Mouse (Mus musculus) layer of hippocampus, postnatal 10 days (tissue): ENCODE data around the gene Irgm2. TPM values are rescaled to one million over a fixed set of nuclear protein-coding genes. Genes with fewer than 3 reads are reported as not detected.
"Not testable (repeated sequence)": the region's sequence is repeated elsewhere in the genome, so short reads cannot be mapped to it uniquely, and the experiment has no call there.

ENCODE experiments used
- DNase-seq, 2 experiments: peaks; one replicate each; pipeline ENCODE4 v3.0.0; 2021; ENCODE audit warnings: low spot score in 2 of 2
- total RNA-seq, 2 experiments: library from RNA; stranded (reverse); gene quantifications; 2 replicates each; pipeline ENCODE4 v1.2.3; 2021

The Irgm2 gene
- total RNA-seq, 2 experiments from 2014 or later: 1.2 to 1.6 TPM

DNA sequence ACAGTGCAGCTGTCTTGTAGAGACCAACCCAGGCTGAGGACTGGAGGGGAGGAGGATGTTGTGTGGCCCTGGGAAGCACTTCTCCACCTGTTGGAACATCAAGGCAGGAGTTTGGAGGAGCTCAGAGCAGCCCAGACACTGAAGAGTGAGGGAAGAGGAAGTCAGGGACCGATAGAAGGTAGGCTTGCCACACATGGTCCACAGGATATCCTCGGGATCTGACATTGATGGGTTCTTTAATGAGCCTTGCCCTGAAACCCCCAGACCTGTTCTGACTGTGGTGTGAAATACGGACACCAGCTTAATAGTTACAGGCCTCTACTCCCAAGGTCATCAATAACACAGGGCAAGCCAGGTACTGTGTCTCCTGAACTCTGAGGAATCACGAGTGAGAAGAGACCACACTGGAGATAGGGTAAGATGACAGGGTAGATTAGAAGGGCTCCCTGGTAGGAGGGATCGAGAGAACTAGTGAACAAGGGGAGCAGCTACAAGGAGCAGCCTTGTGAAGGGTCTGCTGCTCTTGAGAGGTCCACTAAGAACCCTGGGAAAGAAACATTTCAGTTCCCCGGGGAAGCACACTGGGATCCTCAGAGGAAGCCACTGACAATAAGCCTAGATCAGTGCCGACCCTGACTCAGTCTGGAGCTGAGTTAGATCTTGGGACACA lies 14.4 kb downstream of the Irgm2 start:
- DNase-seq: no peak

DNA sequence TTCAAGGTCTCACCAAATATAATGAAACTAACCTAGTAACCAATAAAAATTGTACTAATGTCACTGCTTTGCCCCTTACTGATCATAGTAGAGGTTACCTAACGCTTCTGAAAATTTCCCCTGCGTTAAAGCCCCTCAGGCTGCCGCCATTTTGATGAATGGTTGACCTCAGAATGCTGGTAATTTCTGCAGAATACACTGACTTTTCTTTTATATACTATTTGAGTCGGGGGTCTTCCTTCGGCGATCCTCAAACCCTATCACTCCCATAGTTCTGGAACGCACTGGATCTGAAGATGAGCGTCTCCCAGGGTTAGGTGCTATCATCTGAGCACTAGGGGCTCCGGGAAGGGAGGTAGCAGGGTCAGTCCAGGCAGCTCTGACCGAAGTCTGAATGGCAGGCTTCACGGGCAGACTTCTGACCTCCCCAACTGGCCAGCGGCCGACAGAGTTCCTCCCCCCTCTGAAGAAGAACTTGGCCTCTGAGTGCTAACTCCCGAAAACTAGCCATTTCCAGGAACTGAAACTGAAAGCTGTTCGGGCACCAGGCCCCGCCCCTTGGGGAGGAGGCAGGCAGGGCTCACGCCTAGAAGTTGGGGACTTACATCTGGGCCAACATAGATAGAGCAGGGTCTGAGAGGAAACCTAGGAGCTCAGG lies 15.1 kb downstream of the Irgm2 start:
- DNase-seq: peak; percentile 46 to 59

DNA sequence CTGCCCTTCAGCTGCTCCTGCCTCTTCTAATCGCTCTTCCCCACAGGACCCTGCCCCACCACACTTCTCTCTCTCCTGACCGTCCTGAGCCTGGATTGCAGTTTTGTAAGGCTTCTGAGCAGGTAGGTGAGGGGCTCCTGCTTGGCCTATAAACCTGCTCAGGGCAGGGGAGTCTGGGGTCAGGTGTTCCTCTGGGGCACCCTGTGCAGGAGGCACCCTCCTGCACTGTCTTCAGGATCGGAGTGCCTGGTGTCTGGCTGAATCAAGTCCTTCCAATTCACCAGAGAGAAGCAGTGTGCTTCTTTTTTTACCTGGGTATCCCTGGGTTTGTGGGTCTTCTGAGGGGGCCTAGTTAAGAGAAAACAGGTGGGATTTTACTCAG lies 15.6 kb downstream of the Irgm2 start:
- DNase-seq: not testable (repeated sequence)

DNA sequence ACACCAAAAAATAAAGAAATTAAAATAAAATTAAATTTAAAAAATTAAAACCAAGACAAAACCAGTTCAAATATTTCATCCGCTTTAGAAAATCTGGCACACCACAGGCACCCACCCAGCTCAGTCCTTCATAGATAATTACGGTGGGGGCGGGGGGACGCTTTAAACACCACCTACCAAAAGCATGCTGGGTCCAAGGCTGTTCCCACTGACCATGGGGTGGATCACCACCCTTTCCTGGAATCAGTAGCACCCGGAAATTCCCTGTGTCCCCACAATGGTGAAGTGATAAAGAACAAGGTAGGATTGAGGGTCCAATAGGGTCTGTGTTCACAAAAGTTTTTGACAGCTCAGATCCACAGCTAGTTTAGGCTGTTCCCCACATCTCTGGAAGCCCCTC lies 16.4 kb downstream of the Irgm2 start:
- DNase-seq: no peak

DNA sequence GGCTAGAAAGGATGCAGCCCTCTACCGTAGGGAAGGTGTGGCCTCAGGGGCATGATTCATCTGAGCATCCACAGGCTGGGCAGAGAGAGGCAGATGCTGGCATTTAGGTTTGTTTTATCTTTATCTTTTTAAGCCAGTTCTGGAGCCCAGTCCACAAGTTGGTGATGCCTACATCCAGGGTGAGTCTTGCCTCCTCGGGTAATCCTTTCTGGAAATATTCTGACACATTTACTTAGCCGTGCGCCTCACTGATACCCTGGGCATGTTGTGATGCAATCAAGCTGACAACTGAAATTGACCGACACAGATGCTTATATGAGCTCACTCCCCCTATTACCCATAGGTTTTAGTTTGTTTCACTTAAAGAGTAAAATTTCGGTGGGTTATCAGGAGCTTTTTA lies 17.4 kb downstream of the Irgm2 start:
- DNase-seq: no peak

DNA sequence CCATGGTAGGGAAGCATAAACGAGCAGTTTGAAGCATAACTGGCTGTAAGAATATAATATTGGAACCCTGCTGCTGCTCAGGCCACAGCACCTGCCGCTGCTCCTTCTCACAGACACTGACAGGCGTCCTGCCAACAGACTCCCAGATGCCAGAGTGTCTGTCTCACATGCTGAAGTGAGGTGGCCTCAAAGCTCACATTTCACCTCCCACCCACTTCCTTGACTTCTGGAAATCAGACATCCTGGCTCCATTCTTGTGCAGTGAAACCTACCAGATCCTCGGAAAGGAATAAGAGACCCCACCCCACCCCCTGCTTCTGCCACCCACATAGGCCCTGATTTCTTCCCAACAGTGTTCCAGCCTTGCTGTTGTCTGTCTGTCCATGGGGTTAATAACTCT lies 24.3 kb downstream of the Irgm2 start:
- DNase-seq: peak in 1 of 2 experiments; percentile 19

DNA sequence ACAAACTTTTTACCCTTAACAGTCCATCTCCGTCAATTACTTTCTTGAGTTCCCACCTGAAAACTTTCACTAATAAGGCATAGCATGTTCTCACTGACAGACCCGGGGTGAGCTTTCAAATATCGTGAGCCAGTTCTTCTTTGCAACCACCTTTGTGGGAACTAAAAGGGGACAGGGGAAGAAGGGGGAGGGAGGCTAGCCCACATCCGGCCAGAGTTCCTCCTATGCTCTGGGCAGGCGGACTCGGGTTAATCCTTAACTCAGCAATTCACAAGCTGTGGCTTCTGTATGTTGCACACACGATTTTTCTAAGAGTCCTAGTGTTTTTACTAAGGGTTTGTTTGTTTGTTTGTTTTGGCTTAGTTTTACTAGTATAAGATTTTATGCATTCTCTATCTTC lies 24.9 kb downstream of the Irgm2 start:
- no peak for DNase-seq

DNA sequence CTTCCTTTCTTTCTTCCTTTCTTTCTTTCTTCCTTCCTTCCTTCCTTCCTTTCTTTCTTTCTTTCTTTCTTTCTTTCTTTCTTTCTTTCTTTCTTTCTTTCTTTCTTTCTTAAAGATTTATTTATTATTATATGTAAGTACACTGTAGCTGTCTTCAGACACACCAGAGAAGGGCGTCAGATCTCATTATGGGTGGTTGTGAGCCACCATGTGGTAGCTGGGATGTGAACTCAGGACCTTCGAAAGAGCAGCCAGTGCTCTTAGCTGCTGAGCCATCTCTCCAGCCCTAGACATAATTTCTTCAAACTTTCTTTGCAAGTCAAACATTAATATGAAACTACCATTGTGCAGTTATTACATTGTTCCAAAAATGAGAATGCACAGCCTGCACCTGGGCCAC lies 25.5 kb downstream of the Irgm2 start:
- not testable (repeated sequence) for DNase-seq

DNA sequence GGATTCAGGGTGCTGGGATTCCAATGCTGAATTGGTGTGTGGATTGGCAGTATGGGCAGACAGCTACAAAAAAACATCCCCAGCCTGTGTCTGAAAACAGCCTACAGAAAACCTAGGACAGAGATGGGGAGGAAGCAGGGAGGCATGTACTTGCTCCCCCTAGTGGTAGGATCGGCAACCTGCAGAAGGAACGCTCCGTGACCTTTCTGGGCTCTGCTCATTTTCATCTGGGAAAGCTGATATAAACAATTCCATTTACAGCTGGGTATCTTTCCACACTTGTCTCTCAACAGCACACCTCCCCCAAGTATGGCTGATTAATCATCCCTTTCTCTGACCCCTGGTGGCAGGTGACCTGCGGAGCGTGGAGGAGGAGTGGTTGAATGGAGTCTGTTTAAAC lies 26.2 kb downstream of the Irgm2 start:
- peak; percentile 57 to 70 for DNase-seq

DNA sequence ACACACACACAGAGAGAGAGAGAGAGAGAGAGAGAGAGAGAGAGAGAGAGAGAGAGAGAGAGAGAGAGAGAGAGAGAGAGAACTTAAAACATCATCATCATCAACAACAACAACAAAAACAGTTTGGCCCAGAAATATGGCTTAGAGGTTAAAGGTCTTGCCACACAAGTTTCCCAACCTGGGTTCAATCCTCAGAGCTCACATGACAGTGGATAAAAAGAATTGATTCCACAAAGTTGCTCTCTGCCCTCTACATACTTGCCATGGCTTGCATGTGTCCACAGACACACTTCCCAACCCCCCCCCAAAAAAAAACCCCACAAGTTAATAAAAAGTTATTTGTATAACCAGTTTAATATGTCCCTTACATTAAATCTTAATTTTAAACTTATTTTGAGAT lies 27.0 kb downstream of the Irgm2 start:
- no peak for DNase-seq

DNA sequence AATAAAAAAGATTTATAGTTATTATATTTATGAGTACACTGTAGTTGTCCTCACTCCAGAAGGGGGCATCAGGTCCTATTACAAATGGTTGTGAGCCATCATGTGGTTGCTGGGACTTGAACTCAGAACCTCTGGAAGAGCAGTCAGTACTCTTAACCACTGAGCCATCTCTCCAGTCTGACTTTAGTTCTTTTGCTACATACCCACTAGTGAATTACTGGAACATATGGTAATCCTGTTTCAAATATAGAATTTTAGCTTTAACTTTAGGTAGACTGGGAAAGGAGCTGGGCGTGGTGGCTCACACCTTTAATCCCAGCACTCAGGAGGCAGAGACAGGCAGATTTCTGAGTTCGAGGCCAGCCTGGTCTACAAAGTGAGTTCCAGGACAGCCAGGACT lies 28.6 kb downstream of the Irgm2 start:
- not testable (repeated sequence) for DNase-seq

DNA sequence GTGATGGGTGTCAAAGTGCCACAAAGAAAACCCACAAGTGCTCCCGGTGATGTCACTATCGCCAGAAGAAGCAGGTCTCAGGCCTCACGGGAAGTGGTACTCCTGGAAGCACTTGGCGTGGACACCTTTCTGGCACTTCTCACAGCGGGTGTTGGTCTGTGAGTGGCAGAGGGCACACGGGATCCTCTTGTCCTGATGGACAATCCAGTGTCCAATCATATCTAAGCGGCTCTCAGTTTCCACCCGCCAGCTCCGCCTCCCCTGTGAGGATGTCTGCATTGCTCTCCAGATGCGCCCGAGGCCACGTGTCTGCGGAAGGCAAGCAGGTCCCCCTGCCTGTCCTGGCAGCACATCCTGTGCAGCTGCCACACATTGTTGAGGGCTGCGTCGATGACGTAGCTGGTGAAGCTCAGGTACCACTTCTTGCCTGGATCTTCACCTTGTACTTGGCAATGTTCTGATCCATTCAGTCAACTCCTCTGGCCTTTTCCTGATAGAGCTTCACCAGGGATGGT lies 31.0 kb downstream of the Irgm2 start:
- no peak for DNase-seq

DNA sequence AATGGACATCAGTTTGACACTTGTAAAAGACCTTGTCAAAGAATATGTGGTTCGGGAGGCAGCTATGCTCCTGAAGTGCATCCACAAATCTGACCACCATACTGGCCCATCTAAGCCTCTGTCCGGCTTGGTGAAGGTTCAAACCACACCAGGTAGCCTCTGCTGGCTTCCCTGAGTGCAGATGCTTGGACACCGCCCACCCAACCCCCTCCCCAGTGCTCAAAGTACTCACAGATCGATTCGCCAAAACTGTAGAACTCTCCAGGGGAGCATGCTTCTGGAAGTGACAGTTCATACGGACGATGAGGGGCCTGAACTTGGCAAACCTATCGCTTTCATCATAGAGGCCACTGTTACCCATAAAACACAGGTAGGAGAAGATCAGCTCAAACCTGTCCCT lies 31.7 kb downstream of the Irgm2 start:
- DNase-seq: no peak

DNA sequence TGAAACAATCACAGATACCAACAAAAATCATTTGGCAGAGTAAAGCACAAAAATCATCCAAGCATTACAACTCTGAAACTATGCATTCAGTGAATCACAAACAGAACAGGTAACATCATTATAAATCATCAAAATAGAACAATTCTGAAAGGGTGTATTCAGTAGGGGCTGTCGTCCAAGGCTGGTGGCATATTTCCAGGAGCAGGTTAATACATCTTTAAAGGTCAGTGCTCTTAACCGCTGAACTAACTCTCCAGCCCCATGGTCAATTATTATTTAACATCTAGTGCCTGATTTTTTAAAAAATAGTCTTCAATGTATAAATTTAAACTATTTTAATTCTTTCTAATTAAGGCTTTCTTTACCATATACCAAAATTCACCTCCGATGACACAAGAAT lies 35.1 kb downstream of the Irgm2 start:
- DNase-seq: not testable (repeated sequence)

DNA sequence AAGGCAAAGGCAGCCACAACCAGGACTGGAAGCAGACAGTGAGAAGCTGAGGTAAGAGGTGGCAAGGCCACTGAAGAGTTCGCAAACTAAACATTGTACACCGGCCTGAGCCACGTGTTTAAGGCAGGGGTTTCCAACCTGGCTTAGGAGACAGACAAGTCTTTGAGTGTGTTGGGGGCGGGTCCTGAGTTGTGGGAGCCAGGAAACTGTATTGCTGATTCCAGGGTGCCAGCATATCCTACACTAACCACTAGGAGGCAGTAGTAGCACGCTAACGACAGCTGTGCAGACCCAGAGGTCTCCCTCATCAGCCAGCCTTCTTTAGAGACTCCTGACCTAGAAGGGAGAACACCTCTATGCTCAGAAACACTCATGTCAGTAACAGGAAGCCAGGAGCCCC lies 35.7 kb downstream of the Irgm2 start:
- no peak for DNase-seq

DNA sequence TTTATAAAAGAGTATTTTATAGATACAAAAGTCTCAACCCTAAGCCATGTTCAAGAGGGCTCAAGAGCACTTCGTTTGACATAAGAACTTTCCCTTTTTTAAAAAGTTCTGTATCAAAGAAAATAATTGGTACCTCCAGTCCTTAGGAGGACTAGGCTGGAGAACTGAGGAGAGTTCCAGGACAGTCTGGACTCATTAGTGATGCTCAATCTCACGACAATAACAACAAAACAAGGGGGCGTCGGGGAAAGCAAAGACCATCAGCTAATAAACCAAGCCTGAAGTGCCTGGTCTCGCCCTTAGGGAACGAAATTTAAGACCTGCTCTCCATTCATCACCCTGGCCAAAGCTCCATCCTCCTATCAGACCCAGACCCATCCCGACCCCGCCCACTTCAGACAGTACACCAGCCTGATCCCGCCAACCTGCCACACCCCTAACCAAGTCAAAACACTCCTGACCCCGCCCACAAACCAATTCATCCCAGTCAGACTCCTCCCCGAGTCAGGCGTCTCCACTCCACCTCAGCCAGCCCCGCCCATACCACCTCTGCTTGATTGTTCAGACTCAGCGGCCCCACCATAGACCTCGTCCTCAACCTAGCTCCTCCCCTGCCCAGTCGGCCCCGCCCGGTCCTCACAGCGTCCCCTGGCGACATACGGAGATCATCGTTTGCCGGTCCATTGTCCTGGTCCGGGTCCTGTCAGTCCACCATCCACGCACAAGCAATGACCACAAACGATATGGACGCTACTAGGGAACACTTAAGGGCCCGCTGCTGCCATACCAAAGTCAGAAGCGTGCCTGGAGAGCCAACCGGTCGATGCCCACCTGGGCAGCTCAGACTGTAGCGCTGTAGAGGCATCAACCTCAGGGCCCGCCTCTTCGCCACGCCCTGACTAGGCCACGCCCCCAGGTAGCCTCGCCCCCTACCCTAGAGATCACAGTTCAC lies 39.7 kb downstream of the Irgm2 start:
- peak in 1 of 2 experiments; percentile 28 for DNase-seq

DNA sequence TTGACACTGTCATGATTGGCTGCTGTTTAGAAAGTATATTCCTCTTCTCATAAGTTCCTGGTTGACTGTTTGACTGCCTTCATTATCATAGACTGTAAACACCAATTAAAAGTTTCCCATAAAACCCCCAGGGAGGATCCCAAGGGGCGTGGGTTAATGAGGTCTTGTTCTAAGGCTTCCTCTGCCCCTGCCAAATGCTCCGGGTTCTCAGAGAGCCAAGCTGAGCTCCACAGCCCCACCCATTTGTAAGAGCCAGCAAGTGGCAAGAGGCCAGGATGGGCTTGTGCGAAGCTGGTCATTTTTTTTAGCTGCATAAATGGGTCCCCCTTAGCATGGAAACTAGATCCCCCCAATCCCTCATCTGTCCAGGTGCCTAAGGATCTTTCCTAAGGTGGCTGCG lies 47.9 kb downstream of the Irgm2 start:
- no peak for DNase-seq

DNA sequence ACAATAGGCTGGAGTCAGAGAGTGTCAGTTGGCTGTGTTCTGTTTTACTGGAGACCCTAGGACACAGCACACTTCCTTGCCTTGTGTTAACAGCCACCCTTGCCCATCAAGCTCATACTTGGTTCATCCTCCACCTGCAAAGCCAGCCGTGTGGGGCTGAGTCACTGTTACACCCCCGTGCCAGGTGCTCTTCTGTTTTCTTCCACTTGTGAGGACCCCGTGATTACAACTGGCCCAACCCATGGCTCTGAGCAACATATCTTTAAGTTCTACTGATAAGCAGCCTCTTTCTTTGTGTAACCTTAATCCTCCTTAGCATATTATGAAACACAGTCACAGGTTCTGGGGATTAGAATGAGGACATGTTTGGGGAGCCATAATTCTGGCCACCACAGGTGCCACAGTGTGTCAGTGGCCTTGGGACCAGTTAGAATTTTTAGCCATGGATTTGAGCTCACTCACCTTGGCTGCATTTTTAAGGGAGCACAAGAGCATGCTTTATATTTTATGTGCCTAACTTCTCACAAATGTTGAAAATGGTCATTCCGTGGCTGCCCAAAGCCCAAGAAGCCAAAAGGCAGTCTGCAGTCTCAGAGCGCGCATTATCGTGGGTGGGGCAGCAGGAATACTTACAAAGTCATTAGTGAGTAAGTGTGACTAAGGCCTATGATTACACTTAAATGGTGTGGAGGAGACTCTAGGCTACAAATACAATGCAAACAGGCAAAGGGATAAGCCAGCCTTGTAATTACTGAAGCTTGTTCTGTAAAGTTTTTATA lies 50.0 kb downstream of the Irgm2 start:
- no peak for DNase-seq

DNA sequence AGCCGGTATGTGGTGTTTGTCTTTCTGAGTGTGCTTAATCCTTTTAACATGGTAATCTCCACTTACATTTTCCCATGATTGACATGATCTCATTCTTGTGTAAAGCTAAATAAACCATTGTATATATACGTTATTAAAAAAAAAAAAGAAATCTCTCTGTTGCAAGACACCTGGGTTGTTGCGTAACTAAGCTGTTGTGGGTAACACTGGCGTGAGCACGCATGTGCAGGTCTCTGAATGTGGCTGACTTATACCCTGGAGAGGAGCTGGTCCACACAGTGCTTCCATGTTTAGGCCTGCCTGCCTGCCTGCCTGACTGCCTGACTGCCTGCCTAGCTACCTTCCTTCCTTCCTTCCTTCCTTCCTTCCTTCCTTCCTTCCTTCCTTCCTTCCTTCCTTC lies 51.1 kb downstream of the Irgm2 start:
- DNase-seq: no peak

DNA sequence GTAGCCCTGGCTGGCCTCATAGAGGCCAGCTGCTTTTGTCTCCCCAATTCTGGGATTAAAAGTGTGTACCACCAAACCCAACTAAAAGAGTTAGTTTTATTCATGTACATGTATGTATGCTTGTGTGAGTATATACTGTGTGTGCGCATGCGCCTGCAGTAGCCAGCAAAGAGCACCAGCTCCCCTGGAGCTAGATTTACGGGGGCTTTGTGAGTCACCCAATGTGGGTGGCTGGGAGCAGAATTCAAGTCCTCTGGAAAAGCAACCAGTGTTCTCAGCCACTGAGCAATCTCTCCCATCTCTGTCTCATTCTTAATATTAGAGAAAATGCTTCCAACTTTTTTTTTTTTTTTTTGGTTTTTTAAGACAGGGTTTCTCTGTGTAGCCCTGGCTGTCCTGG lies 55.0 kb downstream of the Irgm2 start:
- DNase-seq: no peak

DNA sequence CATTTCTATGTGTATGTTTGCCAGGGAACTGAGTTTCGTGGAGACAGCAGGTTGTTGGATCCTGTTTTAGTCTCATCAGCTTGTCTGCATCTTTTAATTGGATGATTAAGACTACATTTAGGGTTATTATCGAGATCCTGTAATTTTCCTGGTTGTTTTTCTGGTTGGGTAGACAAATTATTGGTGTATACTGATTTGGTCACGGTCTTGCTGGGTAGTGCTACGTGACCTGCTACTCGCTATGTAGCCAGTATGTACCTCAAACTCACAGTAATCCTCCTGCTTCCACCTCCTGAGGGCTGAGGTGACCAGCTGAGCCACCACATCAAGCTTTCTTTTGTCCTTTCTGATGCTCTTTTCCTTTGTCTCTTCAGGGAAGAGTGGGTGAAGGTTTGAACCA lies 58.4 kb downstream of the Irgm2 start:
- DNase-seq: no peak
